ENCODE assay signal across 28 mouse cellular contexts in the genomic region with DNA sequence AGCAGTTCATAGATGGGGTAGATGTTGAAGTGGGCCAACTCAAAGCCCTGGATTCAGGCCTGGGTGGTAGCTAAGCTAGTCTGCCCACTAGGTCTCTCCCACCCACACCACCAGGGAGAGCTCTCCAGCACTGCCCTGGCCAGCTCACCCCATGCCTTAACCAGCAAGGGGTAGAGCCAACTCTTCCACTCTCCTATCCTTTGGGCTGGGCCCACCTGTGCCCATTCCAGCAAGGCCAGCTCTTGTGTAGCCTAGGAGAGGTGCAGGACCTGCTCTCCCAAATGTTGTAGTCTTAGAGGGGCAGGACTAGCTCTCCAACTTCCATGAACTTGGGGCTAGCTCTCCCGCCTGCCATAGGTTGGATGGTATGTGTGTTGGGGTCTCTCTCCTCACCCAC. TPM values are rescaled to one million over a fixed set of nuclear protein-coding genes. Genes with fewer than 3 reads are reported as not detected.
DNase-seq lines count a peak whose midpoint lies in the region; ATAC-seq lines count a peak whose summit lies in the region.
"Had no signal": no experiment of that assay in that cellular context is flagged by ENCODE, and none has a peak within 500 bp of the region (broad histone marks: within the 10 kb centered on the region; RNA-seq: fewer than 3 reads in every experiment).

No protein-coding gene starts in this region.

- no peaks in the 10 kb centered on the region for H3K36me3 ChIP-seq in forebrain, embryonic 10.5 days (replicated peaks)
- no peaks in the 10 kb centered on the region for H3K36me3 ChIP-seq in forebrain, embryonic 14.5 days (ENCODE audit: control insufficient read depth, insufficient read depth, low read length)
- no peaks in the 10 kb centered on the region for H3K36me3 ChIP-seq in hindbrain, embryonic 15.5 days
- no peaks in the 10 kb centered on the region for H3K36me3 ChIP-seq in hindbrain, embryonic 16.5 days (ENCODE audit: control insufficient read depth, insufficient read depth, low read length)
- H3K36me3 ChIP-seq in midbrain, embryonic 13.5 days = no peaks in the 10 kb centered on the region
- no peaks in the 10 kb centered on the region for H3K36me3 ChIP-seq in midbrain, embryonic 15.5 days (replicated peaks)
- no peaks in the 10 kb centered on the region for H3K36me3 ChIP-seq in stomach, embryonic 14.5 days (ENCODE audit: control insufficient read depth, insufficient read depth, low read length)
- H3K36me3 ChIP-seq: embryonic facial prominence, embryonic 13.5 days; forebrain, embryonic 12.5 days; hindbrain, embryonic 10.5 days; midbrain, embryonic 12.5 days had no signal

- no peak overlapping the region for H3K4me2 ChIP-seq in forebrain, embryonic 14.5 days (ENCODE audit: low read length)
- no peak overlapping the region for H3K4me2 ChIP-seq in hindbrain, embryonic 15.5 days
- no peak overlapping the region for H3K4me2 ChIP-seq in hindbrain, embryonic 16.5 days (ENCODE audit: low read length)
- no peak overlapping the region for H3K4me2 ChIP-seq in midbrain, embryonic 13.5 days (replicated peaks)
- H3K4me2 ChIP-seq in midbrain, embryonic 15.5 days = no peak overlapping the region
- H3K4me2 ChIP-seq in stomach, embryonic 14.5 days (replicated peaks; ENCODE audit: low read depth, low read length) = no peak overlapping the region

- WGBS in forebrain, embryonic 10.5 days = 84% methylated on average over 1 of the region's 1 CpGs
- WGBS in forebrain, embryonic 14.5 days = 92% methylated on average over 1 of the region's 1 CpGs
- WGBS in hindbrain, embryonic 15.5 days = 97% methylated on average over 1 of the region's 1 CpGs
- 93% methylated on average over 1 of the region's 1 CpGs for WGBS in hindbrain, embryonic 16.5 days
- 95% methylated on average over 1 of the region's 1 CpGs for WGBS in midbrain, embryonic 13.5 days
- 82% methylated on average over 1 of the region's 1 CpGs for WGBS in midbrain, embryonic 15.5 days
- 97% methylated on average over 1 of the region's 1 CpGs for WGBS in stomach, embryonic 14.5 days

- H3K27ac ChIP-seq in forebrain, embryonic 10.5 days = 0 out of 2 replicates have a peak overlapping the region, but pooled peaks have one; percentile 67
- H3K27ac ChIP-seq in forebrain, embryonic 14.5 days (ENCODE audit: low read depth, low read length) = no peak overlapping the region
- H3K27ac ChIP-seq in hindbrain, embryonic 15.5 days (replicated peaks) = no peak overlapping the region
- H3K27ac ChIP-seq in hindbrain, embryonic 16.5 days (ENCODE audit: low read depth, low read length) = no peak overlapping the region
- no peak overlapping the region for H3K27ac ChIP-seq in midbrain, embryonic 13.5 days
- no peak overlapping the region for H3K27ac ChIP-seq in midbrain, embryonic 15.5 days
- no peak overlapping the region for H3K27ac ChIP-seq in stomach, embryonic 14.5 days (ENCODE audit: low read length)
- H3K27ac ChIP-seq: embryonic facial prominence, embryonic 13.5 days; forebrain, embryonic 12.5 days; kidney, postnatal 0 days; liver, embryonic 14.5 days; midbrain, embryonic 12.5 days had no signal

- DNase-seq in forebrain, embryonic 10.5 days (ENCODE audit: extremely low spot score, low spot score) = no peak
- no peak for DNase-seq in forebrain, embryonic 14.5 days (ENCODE audit: low spot score)
- DNase-seq in layer of hippocampus, adult 18-20 months (ENCODE audit: low spot score in 2 of 2) = no peak
- DNase-seq: adrenal gland, postnatal 36 days; cerebellum, adult 18-20 months; cerebellum, postnatal 10 days; gastrocnemius, postnatal 25 days; heart, adult 18-20 months; heart, postnatal 14 days; kidney, adult 2 months; layer of hippocampus, adult 9-11 months; liver; lung, adult 2 months; lung, postnatal 4 days; right cerebral cortex, adult 18-20 months; spleen, adult 18-20 months had no signal

- peaks cover 17% of the 10 kb centered on the region for H3K4me1 ChIP-seq in forebrain, embryonic 10.5 days
- H3K4me1 ChIP-seq in forebrain, embryonic 14.5 days (ENCODE audit: control insufficient read depth, insufficient read depth, low read length) = no peaks in the 10 kb centered on the region
- H3K4me1 ChIP-seq in hindbrain, embryonic 15.5 days (replicated peaks) = no peaks in the 10 kb centered on the region
- H3K4me1 ChIP-seq in hindbrain, embryonic 16.5 days (ENCODE audit: control insufficient read depth, insufficient read depth, low read depth, low read length) = no peaks in the 10 kb centered on the region
- H3K4me1 ChIP-seq in midbrain, embryonic 13.5 days (replicated peaks) = peaks cover 6% of the 10 kb centered on the region; the same call in 1 of the 2 replicates
- H3K4me1 ChIP-seq in midbrain, embryonic 15.5 days = peaks cover 3% of the 10 kb centered on the region; the same call in 1 of the 2 replicates
- no peaks in the 10 kb centered on the region for H3K4me1 ChIP-seq in stomach, embryonic 14.5 days (ENCODE audit: control insufficient read depth, insufficient read depth, low read length)
- H3K4me1 ChIP-seq: embryonic facial prominence, embryonic 13.5 days; forebrain, embryonic 12.5 days had no signal

- no peak overlapping the region for H3K4me3 ChIP-seq in forebrain, embryonic 10.5 days
- no peak overlapping the region for H3K4me3 ChIP-seq in forebrain, embryonic 14.5 days (ENCODE audit: low read depth, low read length)
- no peak overlapping the region for H3K4me3 ChIP-seq in hindbrain, embryonic 15.5 days
- H3K4me3 ChIP-seq in hindbrain, embryonic 16.5 days (ENCODE audit: low read length) = no peak overlapping the region
- H3K4me3 ChIP-seq in midbrain, embryonic 13.5 days (replicated peaks) = no peak overlapping the region
- H3K4me3 ChIP-seq in midbrain, embryonic 15.5 days = no peak overlapping the region
- H3K4me3 ChIP-seq in stomach, embryonic 14.5 days (ENCODE audit: low read depth, low read length) = no peak overlapping the region
- H3K4me3 ChIP-seq: megakaryocyte, embryonic 14.5 days; midbrain, embryonic 12.5 days had no signal

- H3K9me3 ChIP-seq in forebrain, embryonic 10.5 days = peaks cover 9% of the 10 kb centered on the region; the same call in 1 of the 2 replicates
- no peaks in the 10 kb centered on the region; the same call in 1 of the 2 replicates for H3K9me3 ChIP-seq in forebrain, embryonic 14.5 days (replicated peaks; ENCODE audit: control insufficient read depth, low read length)
- peaks cover 1% of the 10 kb centered on the region; the same call in 1 of the 2 replicates for H3K9me3 ChIP-seq in hindbrain, embryonic 15.5 days
- H3K9me3 ChIP-seq in hindbrain, embryonic 16.5 days (ENCODE audit: control insufficient read depth, low read length) = no peaks in the 10 kb centered on the region
- H3K9me3 ChIP-seq in midbrain, embryonic 13.5 days = peaks cover 6% of the 10 kb centered on the region; the same call in 1 of the 2 replicates
- no peaks in the 10 kb centered on the region for H3K9me3 ChIP-seq in midbrain, embryonic 15.5 days
- no peaks in the 10 kb centered on the region for H3K9me3 ChIP-seq in stomach, embryonic 14.5 days (ENCODE audit: control insufficient read depth, low read depth, low read length)
- H3K9me3 ChIP-seq: forebrain, embryonic 12.5 days; midbrain, embryonic 12.5 days had no signal

- peaks cover 11% of the 10 kb centered on the region for H3K27me3 ChIP-seq in forebrain, embryonic 10.5 days (ENCODE audit: poor library complexity, severe bottlenecking)
- no peaks in the 10 kb centered on the region for H3K27me3 ChIP-seq in forebrain, embryonic 14.5 days (replicated peaks; ENCODE audit: control insufficient read depth, insufficient read depth, low read length)
- H3K27me3 ChIP-seq in hindbrain, embryonic 15.5 days = no peaks in the 10 kb centered on the region
- H3K27me3 ChIP-seq in hindbrain, embryonic 16.5 days (replicated peaks; ENCODE audit: control insufficient read depth, insufficient read depth, low read length) = no peaks in the 10 kb centered on the region
- H3K27me3 ChIP-seq in midbrain, embryonic 13.5 days = no peaks in the 10 kb centered on the region
- no peaks in the 10 kb centered on the region for H3K27me3 ChIP-seq in midbrain, embryonic 15.5 days (replicated peaks)
- H3K27me3 ChIP-seq in stomach, embryonic 14.5 days (ENCODE audit: control insufficient read depth, insufficient read depth, low read length) = no peaks in the 10 kb centered on the region
- H3K27me3 ChIP-seq: embryonic facial prominence, embryonic 13.5 days; forebrain, embryonic 12.5 days; megakaryocyte, embryonic 14.5 days; midbrain, embryonic 12.5 days had no signal

- no peak overlapping the region for H3K9ac ChIP-seq in forebrain, embryonic 14.5 days (ENCODE audit: low read length)
- H3K9ac ChIP-seq in hindbrain, embryonic 15.5 days = no peak overlapping the region
- no peak overlapping the region for H3K9ac ChIP-seq in hindbrain, embryonic 16.5 days (ENCODE audit: low read depth, low read length)
- H3K9ac ChIP-seq in midbrain, embryonic 13.5 days (replicated peaks) = no peak overlapping the region
- no peak overlapping the region for H3K9ac ChIP-seq in midbrain, embryonic 15.5 days
- no peak overlapping the region for H3K9ac ChIP-seq in stomach, embryonic 14.5 days (replicated peaks; ENCODE audit: low read depth, low read length)
- H3K9ac ChIP-seq: forebrain, embryonic 12.5 days; liver, embryonic 14.5 days; midbrain, embryonic 12.5 days had no signal

- no peak for ATAC-seq in forebrain, embryonic 14.5 days
- 0 out of 2 replicates have a peak, but pooled peaks have one; percentile 27 for ATAC-seq in hindbrain, embryonic 15.5 days (ENCODE audit: low FRiP score, low read depth)
- ATAC-seq in hindbrain, embryonic 16.5 days = no peak
- peak; percentile 56 for ATAC-seq in midbrain, embryonic 13.5 days
- no peak for ATAC-seq in midbrain, embryonic 15.5 days (replicated peaks)
- peak; percentile 29; the same call in 1 of the 2 replicates for ATAC-seq in stomach, embryonic 14.5 days (ENCODE audit: insufficient number of reproducible peaks, insufficient read depth, low FRiP score, low read depth)

RNA-seq across cellular contexts. Expression of gene Atf7ip, which starts 18.4 kb away (rescaled TPM):
- 44.2 and 46.7 TPM in 2 replicates for polyA plus RNA-seq in forebrain, embryonic 10.5 days (2016; fragmentation: Nextera tagmentation; extraction: Ambion mirVana)
- polyA plus RNA-seq in forebrain, embryonic 14.5 days (2014; fragmentation: Nextera tagmentation; extraction: Ambion mirVana) = 27.1 and 42.0 TPM in 2 replicates
- 36.1 and 43.7 TPM in 2 replicates for polyA plus RNA-seq in hindbrain, embryonic 15.5 days (2015; fragmentation: Nextera tagmentation; extraction: Ambion mirVana)
- polyA plus RNA-seq in hindbrain, embryonic 16.5 days (2015; fragmentation: Nextera tagmentation; extraction: Ambion mirVana) = 30.4 and 33.9 TPM in 2 replicates
- 48.5 and 49.9 TPM in 2 replicates for polyA plus RNA-seq in midbrain, embryonic 13.5 days (2015; fragmentation: Nextera tagmentation; extraction: Ambion mirVana)
- polyA plus RNA-seq in midbrain, embryonic 15.5 days (2015; fragmentation: Nextera tagmentation; extraction: Ambion mirVana) = 43.4 and 44.7 TPM in 2 replicates
- polyA plus RNA-seq in stomach, embryonic 14.5 days (2014; fragmentation: Nextera tagmentation; extraction: Ambion mirVana) = 49.9 and 59.3 TPM in 2 replicates
- total RNA-seq in layer of hippocampus, adult 18-20 months (2021) = 100 to 1,000 TPM; 103 to 122 TPM

Comparison
In these comparisons a context has a peak if more than half of its experiments do, and no peak if none do; other contexts are left out.
1. ATAC-seq: peak in hindbrain, embryonic 15.5 days (single experiment), midbrain, embryonic 13.5 days (single experiment) and stomach, embryonic 14.5 days (single experiment); none in forebrain, embryonic 14.5 days (single experiment), hindbrain, embryonic 16.5 days (single experiment) and midbrain, embryonic 15.5 days (single experiment).